Mouse (Mus musculus) ovary, postnatal 36 days (tissue): ENCODE data around the gene Dut.
"Not testable (repeated sequence)": the region's sequence is repeated elsewhere in the genome, so short reads cannot be mapped to it uniquely, and the experiment has no call there.

Source experiments
- DNase-seq: peaks from one replicate; pipeline ENCODE4 v3.0.0; 2022; ENCODE audit warnings: low spot score, mixed read lengths

Gene Dut

DNA sequence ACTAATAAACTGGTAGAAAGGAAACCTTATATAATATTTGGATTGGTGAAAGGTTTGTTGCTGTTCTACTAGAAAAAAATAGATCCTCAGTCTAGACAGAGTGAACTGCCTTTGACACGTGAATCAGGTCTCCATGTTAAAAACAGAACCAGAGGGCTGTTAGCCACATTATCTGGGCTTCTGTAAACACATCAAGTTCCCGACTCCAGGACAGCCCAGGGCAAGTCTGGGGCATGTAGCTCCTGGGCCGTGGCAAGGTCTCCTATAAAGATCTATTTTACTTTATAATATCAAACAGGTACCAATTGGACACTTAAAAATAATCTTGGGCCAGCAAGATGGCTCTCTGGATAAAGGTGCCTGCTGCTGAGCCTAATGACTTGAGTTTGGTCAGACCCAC lies 8.9 kb downstream of the Dut start:
- DNase-seq: no peak

DNA sequence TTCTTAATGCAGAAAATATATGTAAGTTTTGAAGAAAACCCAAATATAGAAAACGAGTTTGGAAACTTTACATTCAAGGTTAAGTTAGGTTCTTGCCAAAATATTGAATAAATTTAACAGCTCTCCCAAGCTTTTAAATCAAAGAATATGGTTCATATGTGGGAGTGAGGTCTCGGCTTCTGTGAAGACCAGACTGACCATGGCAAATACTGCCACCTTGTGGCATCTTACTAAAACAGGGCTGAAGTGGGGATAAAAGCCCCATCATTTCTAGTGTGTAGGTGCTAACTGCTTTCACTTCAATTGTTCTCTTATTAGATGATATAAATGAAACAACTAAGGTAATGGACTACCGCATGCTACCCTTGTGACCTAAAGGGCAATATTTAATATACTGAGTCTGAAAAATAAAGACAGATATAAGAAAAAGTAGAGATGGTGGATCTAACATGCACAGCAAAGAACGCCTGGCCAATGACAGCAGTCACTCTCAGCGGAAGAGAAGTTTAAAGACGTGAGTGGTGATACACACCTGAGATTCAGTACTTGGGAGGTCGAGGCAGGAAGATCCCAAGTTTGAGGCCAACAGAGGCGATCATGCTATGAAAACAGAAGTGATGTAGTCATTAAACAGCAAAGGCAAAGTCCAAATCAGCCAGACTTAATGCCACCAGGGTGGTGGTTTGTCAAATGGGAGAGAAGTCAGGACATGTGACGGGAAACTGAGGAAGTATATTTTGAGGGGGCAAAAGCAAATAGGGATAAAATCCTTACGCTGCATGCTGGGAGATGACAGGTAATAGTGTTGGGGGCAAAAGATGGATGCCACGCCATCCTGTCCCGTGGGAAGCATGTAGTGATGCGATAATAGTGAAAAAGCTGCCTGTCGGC lies 12.5 kb downstream of the Dut start:
- DNase-seq: no peak

DNA sequence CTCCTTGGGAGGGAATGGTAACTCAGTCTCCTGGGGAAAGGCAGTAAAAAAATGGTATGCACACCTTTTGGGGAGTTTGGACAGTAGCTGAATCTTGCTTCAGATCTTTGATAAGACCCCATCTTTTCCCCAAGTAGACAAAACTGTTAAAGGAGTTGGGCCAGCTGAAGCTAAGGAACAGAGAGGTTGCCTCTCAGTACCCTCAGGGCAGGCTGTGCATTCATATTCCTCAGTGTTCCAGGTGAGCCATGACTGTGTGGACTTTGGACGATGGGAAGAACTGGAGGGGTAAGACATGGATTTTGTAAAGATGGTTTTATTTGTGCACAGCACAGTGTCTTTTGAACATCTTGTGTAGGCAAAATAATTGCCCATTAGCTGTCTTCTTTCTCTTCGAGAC lies 13.3 kb downstream of the Dut start:
- no peak for DNase-seq

DNA sequence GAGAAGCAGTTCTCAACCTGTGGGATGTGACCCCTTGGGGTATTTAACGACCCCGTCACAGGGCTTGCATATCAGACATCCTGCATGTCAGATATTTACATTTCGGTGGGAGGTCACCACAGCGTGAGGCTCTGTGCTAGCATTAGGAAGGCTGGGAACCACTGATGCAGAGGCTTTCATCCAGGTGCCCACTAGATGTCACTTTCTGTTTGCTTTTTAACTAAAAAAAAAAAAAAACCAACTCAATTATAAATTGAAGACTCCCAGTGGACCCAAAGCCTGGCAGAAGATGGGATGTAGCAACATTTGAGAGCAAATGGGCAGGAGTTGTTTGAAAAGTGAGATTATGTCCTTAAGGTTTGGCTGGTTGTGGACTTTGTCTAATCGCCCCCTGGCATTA lies 16.1 kb downstream of the Dut start:
- DNase-seq: no peak

DNA sequence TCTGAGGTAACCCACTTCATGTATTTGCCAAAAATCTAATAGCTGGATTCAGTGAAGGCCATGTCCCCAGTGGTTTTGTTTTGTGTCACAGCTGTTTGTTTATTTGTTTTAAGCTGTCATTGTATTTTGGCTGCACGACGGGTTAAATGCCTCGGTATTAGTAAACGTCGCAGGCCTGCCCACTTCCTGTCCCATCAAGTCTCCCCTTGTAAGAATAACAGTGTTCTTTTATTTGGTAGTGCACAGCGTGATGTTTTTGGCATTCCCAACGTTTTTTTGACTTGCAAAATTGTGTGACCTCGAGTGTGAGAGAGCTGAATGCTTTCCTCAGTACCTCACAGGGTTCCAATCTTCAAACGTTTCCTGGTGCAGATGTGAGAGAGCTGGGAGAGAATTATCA lies 16.8 kb downstream of the Dut start:
- DNase-seq: no peak

DNA sequence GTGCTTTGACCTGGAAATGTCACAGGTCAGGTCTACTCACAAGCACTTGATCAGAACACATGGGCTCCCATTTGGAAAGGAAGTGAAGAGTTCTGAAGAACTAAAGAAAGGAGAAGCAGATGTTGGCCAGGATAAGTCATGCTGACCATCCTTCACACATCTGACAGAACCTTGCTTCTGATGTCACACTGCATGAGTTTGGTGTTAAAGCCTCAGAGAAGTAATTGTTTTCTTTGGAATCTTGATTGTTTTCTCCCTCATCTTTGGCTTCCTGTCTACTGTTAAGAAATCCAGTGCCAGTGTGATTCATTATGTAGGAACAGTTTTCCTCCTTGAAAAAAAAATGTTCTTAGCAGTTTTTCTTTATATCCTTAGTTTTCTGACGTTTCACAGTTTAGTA lies 21.9 kb downstream of the Dut start:
- no peak for DNase-seq

DNA sequence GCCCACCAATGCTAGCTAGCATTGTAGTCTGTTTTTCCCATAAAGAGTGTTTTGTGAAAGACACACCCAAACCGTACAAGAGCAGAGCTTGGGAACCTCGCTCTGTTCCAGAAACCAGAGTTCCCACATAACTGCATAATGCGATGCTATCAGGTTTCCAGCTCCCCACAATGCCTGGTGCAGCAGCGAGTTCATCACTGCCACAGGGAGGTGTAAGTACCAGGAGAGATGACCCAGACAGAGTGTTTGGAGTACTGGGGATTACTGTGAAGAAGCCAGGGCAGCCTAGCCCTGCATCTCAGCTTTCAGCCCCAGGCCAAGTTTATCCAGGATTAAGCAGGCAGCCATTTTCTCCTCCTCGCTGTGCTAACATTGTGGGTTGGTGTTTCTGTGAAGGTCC lies 28.6 kb downstream of the Dut start:
- DNase-seq: no peak

DNA sequence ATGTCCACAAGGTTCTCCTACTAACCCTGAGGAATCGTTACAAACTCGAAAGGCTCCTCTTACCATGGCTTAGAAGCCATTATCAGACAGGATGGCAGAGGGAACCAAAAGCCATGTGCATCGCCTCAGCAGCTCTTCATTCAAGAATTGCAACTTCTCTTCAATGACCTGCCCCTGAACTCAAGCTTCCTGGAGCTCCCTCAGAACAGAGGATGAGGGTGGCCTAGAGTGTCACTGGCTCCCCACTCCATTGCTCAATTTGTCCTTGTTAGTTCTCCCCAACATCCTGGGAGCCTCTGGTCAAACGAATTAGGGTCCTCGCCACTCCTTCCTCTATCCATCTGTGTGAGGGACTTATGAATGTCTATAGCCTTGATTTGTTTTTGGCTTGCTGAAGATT lies 29.7 kb downstream of the Dut start:
- no peak for DNase-seq

DNA sequence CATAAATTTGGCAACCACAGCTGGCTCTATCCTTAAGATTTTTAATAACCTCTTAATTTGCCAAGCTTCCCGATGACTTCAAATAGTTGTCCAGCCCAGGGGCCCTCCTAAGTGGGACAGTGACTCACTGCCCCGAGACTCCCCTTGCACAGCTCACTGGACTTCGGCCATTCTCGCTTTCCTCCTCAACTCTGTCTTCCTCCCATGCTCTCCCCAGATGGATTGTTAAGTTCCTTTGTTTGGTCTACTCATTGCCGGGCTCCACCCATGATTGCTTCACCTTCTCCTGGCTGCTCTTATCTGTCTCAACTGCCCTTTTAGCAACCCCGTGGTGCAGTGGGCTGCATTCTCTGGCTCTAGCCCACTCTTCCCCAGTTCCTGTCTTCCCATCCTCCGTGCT lies 31.5 kb downstream of the Dut start:
- DNase-seq: no peak

DNA sequence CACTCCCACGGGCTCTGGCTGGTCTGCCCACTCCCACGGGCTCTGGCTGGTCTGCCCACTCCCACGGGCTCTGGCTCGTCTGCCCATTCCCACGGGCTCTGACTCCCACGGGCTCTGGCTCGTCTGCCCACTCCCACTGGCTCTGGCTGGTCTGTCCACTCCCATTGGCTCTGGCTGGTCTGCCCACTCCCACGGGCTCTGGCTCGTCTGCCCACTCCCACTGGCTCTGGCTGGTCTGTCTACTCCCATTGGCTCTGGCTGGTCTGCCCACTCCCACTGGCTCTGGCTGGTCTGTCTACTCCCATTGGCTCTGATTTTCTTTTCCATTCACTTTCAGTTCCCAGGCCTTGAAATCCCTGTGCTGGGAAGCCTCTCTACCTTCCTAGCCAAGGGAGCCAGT lies 33.0 kb downstream of the Dut start:
- not testable (repeated sequence) for DNase-seq

DNA sequence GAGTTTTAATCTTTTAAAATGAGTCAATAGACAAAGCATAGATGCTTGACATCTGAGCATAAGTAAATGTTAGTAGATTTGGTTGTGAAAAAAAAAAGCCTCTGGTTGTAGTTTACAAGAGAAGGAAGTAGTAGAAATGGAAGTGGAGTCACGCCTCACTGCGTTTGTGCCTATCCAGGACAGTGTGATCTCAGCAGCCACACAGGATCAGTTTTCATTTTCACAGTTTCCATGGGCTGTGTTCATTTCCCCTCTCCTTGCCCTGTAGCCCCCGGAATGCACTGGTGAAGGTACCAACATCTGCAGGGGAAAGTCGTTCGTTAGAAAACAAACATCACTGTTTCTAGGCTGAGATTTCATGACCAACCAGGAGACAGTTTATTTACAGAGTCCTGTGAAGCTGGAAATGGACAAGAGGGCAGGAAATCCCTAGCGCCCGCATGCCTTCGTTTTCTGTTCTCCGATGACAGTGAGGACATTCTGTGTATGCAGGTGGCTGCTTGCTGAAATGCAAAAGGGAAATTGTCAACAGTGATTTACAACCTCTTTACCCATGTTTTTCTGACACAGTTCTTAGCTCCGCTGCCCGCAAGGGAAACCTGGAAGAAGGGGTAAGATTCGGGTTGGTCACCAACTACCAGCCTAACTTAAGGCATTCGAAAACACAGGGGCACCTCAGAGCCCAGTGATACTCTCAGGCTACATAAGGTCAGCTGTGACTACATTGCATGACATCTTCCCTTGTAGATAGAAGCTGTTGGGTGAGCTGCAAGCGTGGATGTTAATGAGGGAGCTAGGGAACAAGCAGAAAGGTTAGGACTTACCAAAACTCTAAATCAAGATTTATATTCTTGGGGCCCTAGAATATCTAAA lies 35.6 kb downstream of the Dut start:
- no peak for DNase-seq

DNA sequence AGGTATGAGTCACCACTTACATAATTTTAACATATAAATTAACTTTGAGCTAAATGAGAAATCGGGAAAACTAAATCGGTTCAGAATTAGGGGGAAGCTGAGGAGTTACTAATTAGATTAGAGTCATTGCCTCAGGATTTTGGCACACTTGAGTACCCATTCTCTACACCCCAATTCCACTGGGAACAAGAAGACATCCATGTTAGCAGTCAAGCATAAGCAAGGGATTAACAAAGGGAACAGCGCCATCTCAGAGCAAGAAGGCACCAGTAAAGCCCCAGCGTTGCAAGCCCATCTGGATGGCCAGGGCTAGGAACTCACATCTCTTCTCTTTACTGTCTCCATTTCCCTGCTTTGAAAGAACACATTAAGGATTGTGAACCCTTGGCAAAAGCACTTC lies 38.8 kb downstream of the Dut start:
- DNase-seq: no peak

DNA sequence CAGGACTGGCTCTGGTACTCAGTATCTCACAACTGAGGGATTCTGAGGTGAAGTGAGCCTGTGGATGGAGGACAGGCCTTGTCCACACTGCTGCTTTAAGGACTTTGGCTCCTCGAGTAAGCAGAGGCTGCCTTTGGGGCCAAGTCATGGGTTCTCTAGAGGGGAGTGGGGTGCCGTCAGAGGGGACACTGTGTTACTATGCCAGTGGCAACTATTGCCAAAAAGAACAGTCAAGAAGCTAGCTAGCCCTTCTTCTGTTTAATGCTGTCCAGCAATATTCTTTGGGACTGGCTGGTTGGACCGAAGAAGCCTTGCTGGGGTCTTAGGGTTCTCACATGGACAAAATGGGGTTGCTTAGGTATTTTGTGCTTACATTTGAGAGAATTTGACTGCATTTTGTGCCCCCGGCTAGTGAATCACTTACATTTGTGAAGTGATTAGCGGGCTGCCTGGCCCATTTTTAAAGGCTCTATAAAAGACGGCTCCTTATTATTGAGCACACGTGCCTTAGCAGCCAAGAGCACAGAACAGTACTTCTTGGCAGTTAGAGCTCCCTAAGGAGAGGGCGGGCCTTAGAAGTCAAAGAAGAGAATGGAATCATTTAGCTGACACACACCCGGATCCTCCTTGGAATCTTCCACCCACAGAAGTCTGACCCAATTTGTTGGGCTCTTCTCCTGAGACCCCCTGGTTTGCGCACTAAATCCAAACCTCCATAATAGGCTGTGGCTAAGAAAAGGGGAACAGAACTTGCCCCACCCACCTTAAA lies 43.4 kb downstream of the Dut start:
- no peak for DNase-seq

DNA sequence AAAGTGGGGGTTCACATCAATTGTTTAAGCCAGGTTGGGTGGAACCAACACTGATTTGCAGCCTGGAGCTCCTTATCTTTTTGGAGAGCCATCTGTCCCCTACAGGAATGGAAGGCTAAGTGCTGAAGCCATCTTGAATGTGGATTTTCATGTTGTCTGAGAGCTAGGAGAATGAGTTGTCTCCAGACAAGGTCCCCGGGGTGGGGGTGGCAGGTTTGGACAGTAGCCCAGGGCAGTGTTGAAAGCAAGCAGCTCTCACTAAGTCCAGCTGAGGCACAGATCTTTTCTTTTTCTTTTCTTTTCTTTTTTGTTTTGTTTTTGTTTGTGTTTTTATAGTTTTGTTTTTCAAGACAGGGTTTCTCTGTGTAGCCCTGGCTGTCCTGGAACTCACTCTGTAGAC lies 44.1 kb downstream of the Dut start:
- DNase-seq: no peak

DNA sequence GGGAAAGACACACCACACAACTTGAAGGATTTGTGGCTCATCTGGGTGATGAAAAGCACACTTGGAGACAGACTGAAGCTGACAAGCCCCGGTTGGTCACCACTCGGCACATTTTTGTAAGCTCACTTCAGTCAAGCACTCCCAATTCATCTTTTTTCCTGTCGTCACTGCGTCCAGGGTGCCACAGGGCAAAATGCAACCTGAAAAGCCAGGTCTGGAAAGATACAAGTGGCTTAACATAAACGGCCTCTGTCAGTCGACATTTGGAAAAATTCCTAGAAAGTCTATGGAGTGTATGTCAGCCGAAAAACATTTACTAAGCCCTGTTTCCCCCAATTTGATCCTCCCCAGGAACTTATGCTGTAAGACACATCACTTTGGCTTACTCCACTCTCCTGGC lies 45.6 kb downstream of the Dut start:
- no peak for DNase-seq

DNA sequence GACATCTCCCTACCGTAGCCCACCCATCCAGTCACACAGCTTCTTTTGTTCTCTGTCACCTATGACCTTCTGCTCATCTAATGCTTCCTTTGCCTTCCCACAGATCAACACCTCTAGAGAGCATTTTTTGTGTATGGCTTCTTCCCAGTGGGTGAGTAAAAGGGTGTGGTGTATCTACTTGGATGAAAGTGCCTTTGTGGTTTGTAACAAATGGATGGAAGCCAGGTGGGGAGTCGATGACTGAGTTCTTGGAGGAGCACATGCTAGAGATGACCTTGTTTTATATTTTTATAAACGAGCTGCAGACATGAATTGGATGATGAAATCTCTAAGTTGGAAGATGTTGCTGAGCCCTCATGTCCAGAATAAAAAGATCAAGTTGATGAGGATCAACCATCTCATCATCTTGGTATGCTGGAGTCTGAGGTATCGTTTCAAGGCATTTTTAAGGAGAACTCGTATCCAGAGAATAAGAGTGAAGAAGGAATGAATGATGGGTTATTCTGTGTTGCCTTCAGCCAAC lies 47.0 kb downstream of the Dut start:
- DNase-seq: no peak

DNA sequence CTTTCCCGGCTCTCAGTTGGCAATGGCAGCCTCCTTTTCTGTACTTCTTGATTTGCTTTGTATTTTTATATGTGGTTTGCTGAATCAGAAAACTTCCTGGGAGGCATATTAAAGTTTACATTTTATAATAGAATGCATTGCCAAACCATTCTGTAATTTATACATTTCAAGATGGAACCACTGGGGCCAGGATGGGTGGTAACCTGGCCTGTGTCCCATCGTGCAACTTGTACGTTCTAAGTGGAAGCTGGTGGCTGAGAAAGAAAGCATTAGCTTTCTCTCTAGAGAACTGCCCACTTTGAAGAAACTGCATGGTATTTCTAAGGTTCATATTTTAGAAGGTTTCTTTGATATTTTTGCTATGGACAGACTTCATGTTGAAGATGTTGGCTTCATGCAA lies 48.5 kb downstream of the Dut start:
- DNase-seq: no peak

DNA sequence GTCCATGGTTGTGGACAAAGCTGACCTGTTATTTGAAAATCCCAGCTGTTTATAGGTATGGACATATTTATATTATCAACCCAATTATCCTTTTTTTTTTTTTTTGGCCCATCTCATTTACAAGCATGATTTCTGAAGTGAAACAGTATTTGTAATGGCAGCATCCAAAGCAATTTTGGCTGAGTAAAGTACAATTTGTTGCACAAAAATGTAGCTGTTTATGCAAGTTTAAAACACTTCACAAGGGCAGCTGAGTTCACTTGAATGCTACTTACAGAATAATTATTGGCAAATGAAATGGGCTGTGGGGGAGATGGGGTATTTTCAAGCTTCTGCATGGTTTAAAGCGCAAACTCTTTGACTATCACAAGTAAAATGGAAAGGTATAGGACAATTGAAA lies 51.9 kb downstream of the Dut start:
- DNase-seq: no peak

DNA sequence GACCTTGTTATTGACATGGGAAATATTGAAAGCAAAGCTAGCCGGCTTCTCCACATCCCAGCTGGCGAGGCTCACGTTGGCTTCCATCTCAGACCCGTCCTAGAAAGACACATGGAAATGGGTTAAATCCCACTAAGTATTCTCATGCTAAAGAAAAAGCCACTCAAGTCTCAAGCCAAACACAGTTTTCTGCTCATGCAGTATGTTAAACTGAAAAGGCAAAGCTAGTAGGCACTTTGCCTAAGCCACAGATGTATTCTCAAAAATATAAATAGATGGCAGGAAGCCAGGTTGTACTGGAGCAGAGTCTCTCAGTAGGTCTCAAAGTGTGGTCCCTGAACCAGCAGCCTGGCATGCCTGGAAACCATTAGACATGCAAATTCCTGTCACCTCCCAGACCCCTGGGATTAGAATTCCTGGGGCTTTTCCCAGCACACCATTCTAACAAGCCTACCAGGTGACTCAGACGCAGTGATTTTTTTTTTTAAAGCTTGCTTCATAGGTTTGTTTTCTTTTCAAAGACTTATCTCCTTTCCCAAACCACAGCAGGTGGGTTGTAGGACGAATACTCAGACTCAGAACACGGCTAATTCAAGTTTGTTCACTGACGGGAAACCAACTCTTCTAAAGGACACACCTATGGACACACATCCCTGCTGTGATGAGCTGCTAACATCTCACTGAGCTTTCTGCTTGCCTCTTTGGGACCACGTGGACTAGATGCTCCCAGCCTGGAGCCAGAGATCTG lies 55.1 kb downstream of the Dut start:
- DNase-seq: no peak

DNA sequence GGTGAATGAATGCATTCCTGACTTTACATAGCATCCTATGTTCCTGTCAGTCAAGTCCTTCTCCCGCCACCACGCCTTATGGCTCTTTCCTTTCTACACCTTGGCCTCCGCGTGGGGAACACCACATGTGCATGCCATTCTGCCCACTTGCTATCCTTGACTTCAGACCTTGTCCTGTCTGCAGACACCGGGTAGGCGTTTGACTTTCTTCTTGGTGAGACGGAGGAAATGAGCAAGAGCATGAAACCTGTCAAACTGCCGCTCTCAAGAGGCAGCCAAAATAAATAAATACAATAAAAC lies 55.6 kb downstream of the Dut start:
- DNase-seq: no peak

DNA sequence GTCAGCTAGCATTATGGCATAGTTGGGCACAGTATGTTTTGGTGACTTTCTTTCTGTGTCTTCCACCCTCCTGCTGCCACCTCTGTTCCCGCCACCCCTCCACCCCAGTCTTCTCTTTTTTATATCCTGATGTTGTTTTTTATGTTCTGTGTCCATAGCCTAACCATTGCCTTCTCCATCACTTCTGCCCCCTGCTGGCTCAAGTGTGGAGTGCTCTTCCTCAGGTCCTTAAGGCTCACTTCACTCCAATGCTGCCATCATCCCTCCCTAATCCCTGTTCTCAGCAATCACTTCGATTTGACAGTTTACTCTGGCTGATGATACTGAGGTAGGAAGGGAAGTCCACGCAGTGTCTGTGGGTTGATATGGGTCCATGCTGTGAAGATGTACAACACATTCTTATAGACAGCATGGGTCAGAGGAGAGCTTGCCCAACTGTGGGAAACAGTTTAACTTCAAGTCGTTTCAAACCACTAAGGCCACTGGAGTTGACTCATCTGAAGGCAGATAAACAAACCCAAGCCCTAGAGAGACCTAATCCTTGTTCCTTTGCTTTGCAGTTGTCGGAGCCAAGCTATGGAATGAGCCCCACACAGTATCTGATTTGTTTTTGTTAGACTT lies 56.9 kb downstream of the Dut start:
- no peak for DNase-seq
